Mouse (Mus musculus): ENCODE measurements around the gene Sco1.

DNA sequence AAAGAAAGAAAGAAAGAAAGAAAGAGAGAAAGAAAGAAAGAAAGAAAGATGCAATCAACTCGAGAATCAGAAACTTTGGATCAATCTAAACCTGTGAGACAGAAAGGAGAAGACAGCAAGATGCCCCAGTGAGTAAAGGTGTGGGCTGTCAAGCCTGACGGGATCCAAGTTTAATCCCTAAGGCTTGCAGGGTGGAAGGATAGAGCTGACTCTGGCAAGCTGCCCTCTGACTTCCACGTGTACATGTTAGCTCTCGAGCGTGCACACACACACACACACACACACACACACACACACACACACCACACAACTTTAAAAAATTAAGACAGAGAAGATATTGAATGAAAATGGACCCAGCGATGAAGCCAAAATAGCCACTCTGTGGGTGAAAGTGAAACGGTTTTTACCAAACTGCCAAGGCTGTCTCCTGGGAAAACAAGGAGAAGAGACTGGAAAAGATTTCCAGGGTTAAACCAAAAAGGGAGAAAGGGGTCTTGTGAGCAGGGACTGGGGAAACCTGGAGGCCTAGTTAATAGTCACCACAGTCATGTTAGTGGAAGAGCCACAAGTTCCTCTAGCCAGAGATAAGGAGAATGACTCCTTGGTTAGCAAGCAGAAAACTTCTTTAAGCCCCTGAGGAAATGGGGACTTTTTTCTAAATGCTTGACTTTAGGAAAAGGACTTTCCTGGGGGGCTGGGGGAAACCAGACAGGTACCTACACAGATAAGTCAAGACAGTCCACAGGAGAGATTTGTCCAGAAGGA lies 32.6 kb upstream of the Sco1 start:
- no peak for TF ChIP-seq CTCF (IDR thresholded peaks at IDR 0.05; ENCODE audit: low read depth)
- TF ChIP-seq EP300 (IDR thresholded peaks at IDR 0.05; ENCODE audit: low read depth), result no peak
